Mouse (Mus musculus): ENCODE data around the gene Bcar1.

Gene Bcar1

GRCm38 (mm10) chr8:111769764-111770428 lies 26.3 kb upstream of the Bcar1 start:
- in situ Hi-C loops (cut with MboI, MseI), result no loop called here

- in situ Hi-C loops (cut with MboI, MseI), result no loop called here
These were observed 25.7 kb upstream of the Bcar1 start for GRCm38 (mm10) chr8:111769296-111769695.

GRCm38 (mm10) chr8:111768651-111769050 lies 25.0 kb upstream of the Bcar1 start:
- in situ Hi-C loops (cut with MboI, MseI), result no loop called here

- in situ Hi-C loops (cut with MboI, MseI), result no loop called here
These were observed 22.0 kb upstream of the Bcar1 start for GRCm38 (mm10) chr8:111765616-111766015.

- in situ Hi-C loops (cut with MboI, MseI), result no loop called here
These were observed 21.5 kb upstream of the Bcar1 start for GRCm38 (mm10) chr8:111765096-111765495.

- in situ Hi-C loops (cut with MboI, MseI), result no loop called here
These were observed 17.1 kb upstream of the Bcar1 start for GRCm38 (mm10) chr8:111760708-111761107.

GRCm38 (mm10) chr8:111758817-111759216 lies 15.2 kb upstream of the Bcar1 start:
- in situ Hi-C loops (cut with MboI, MseI), result loop anchor here in 1 of 2 experiments (5.0 kb wide), 1 partner anchor 53 kb away; no protein-coding TSS in a partner anchor

GRCm38 (mm10) chr8:111757599-111757998 lies 14.0 kb upstream of the Bcar1 start:
- in situ Hi-C loops (cut with MboI, MseI), result loop anchor here in 1 of 2 experiments (5.0 kb wide), 1 partner anchor 55 kb away; no protein-coding TSS in a partner anchor

- in situ Hi-C loops (cut with MboI, MseI), result loop anchor here in 1 of 2 experiments (5.0 kb wide), 1 partner anchor 58 kb away; no protein-coding TSS in a partner anchor
These were observed 11.1 kb upstream of the Bcar1 start for GRCm38 (mm10) chr8:111754736-111755135.

GRCm38 (mm10) chr8:111754088-111754487 lies 10.5 kb upstream of the Bcar1 start:
- in situ Hi-C loops (cut with MboI, MseI), result no loop called here

- in situ Hi-C loops (cut with MboI, MseI), result no loop called here
These were observed 5.2 kb upstream of the Bcar1 start for GRCm38 (mm10) chr8:111748766-111749165.

GRCm38 (mm10) chr8:111747866-111748649 lies 4.4 kb upstream of the Bcar1 start:
- in situ Hi-C loops (cut with MboI, MseI), result no loop called here

- in situ Hi-C loops (cut with MboI, MseI), result no loop called here
These were observed 3.2 kb upstream of the Bcar1 start for GRCm38 (mm10) chr8:111746582-111747465.

- in situ Hi-C loops (cut with MboI, MseI), result no loop called here
These were observed 2.2 kb upstream of the Bcar1 start for GRCm38 (mm10) chr8:111745591-111746418.

GRCm38 (mm10) chr8:111745086-111745485 lies 1.5 kb upstream of the Bcar1 start:
- in situ Hi-C loops (cut with MboI, MseI), result no loop called here

GRCm38 (mm10) chr8:111743101-111743791 lies 363 bp downstream of the Bcar1 start:
- in situ Hi-C loops (cut with MboI, MseI), result no loop called here

- in situ Hi-C loops (cut with MboI, MseI), result no loop called here
These were observed 1.2 kb downstream of the Bcar1 start for GRCm38 (mm10) chr8:111742261-111743037.

GRCm38 (mm10) chr8:111741556-111741955 lies 2.1 kb downstream of the Bcar1 start:
- in situ Hi-C loops (cut with MboI, MseI), result no loop called here

GRCm38 (mm10) chr8:111740994-111741393 lies 2.6 kb downstream of the Bcar1 start:
- in situ Hi-C loops (cut with MboI, MseI), result no loop called here

Data from T-helper 17 cell (primary cell).